Mouse (Mus musculus): ENCODE results near the gene Cnnm2. TPM values are rescaled to one million over a fixed set of nuclear protein-coding genes. Genes with fewer than 3 reads are reported as not detected.
A peak's percentile ranks its signal among the peaks of the same experiment; 100 is the strongest.

Gene Cnnm2
- total RNA-seq, 1 experiment = 43.2 TPM

DNA sequence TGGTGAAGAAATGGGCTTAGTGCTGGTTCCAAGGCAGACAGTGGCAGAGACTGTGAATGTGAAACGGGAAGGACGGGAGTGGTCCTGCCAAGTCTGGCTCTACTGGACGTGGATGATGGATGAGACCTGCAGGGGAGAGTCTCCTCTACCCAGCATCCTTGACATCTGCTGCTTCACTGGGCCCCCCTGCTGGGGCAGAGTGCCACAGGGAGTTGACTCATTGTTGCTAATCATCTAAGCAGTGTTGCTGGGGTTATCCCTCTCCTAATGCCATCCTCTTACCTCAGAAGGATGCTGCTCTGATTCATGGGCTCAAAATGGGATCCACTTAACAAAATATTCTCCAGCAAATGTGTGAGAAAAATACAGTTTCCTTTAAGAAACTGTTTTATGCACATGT, 67.6 kb downstream of the Cnnm2 start:
- TF ChIP-seq ZC3H11A (IDR thresholded peaks at IDR 0.05; ENCODE audit: borderline replicate concordance, low read depth, low read length) = no peak
- no peak for TF ChIP-seq MAFK (IDR thresholded peaks at IDR 0.05; ENCODE audit: insufficient read depth, low read depth, low read length)
- no peak for TF ChIP-seq CHD2 (IDR thresholded peaks at IDR 0.05; ENCODE audit: low read depth, low read length)
- TF ChIP-seq ZNF384 (IDR thresholded peaks at IDR 0.05; ENCODE audit: low read depth, low read length) = no peak
- TF ChIP-seq HCFC1 (IDR thresholded peaks at IDR 0.05; ENCODE audit: borderline replicate concordance, insufficient read depth, low read length) = no peak
- Histone ChIP-seq H3K9me3 (ENCODE audit: control insufficient read depth, insufficient read depth, low read depth, low read length) (no peaks in the 10 kb centered on the region), H3K9ac (ENCODE audit: insufficient read depth, low read depth, low read length, poor library complexity, severe bottlenecking) (no peak overlapping the region), H3K4me3 (ENCODE audit: insufficient read depth in 1 of 2, low read depth in 1 of 2, low read length in 2 of 2, poor library complexity in 1 of 2, severe bottlenecking in 1 of 2) (no peak overlapping the region), H3K36me3 (ENCODE audit: control insufficient read depth, insufficient read depth, low read length, poor library complexity, severe bottlenecking) (no peaks in the 10 kb centered on the region), H3K27ac (ENCODE audit: insufficient read depth, low read depth, low read length, poor library complexity, severe bottlenecking) (no peak overlapping the region), H3K4me1 (ENCODE audit: control insufficient read depth in 2 of 2, insufficient read depth in 2 of 2, low read length in 2 of 2, poor library complexity in 1 of 2) (peaks cover 13 to 34% of the 10 kb centered on the region in 2 experiments)
- DNase-seq (ENCODE audit: low read depth, low spot score) = no peak
- in situ Hi-C loops (cut with MboI; ENCODE audit: low sequenced_read_pairs in 2 of 2, unreplicated experiment in 2 of 2) = no loop called here

DNA sequence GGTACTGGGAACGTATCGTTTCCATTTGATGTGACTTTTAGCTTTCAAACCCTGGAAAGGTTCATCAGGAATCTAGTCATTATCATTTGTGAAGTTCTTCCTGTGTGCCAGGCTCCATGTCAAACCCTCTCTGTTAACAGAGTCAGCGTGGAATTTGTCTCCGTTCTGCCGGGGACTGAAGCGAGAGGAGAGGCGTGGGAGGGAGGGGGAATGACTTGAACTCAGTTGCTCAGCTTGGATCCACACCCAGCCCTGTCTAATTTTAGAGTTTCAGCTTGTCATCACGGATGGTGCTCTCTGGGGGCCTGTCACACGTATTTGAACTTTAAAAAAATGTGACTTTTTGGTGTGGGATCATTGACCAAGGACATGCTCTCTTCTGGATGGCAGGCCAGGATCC, 70.0 kb downstream of the Cnnm2 start:
- Histone ChIP-seq H3K27ac (ENCODE audit: insufficient read depth, low read depth, low read length, poor library complexity, severe bottlenecking) (no peak overlapping the region), H3K4me3 (ENCODE audit: insufficient read depth in 1 of 2, low read depth in 1 of 2, low read length in 2 of 2, poor library complexity in 1 of 2, severe bottlenecking in 1 of 2) (no peak overlapping the region), H3K36me3 (ENCODE audit: control insufficient read depth, insufficient read depth, low read length, poor library complexity, severe bottlenecking) (no peaks in the 10 kb centered on the region), H3K4me1 (ENCODE audit: control insufficient read depth in 2 of 2, insufficient read depth in 2 of 2, low read length in 2 of 2, poor library complexity in 1 of 2) (peaks cover 24 to 47% of the 10 kb centered on the region in 2 experiments), H3K9me3 (ENCODE audit: control insufficient read depth, insufficient read depth, low read depth, low read length) (no peaks in the 10 kb centered on the region), H3K9ac (ENCODE audit: insufficient read depth, low read depth, low read length, poor library complexity, severe bottlenecking) (no peak overlapping the region)
- in situ Hi-C loops (cut with MboI; ENCODE audit: low sequenced_read_pairs in 2 of 2, unreplicated experiment in 2 of 2) = no loop called here
- TF ChIP-seq MAFK (IDR thresholded peaks at IDR 0.05; ENCODE audit: insufficient read depth, low read depth, low read length) = no peak
- no peak for TF ChIP-seq HCFC1 (IDR thresholded peaks at IDR 0.05; ENCODE audit: borderline replicate concordance, insufficient read depth, low read length)
- no peak for DNase-seq (ENCODE audit: low read depth, low spot score)

- no peak for DNase-seq (ENCODE audit: low read depth, low spot score)
- no peak overlapping the region for H3K4me3 ChIP-seq (ENCODE audit: insufficient read depth in 1 of 2, low read depth in 1 of 2, low read length in 2 of 2, poor library complexity in 1 of 2, severe bottlenecking in 1 of 2)
- H3K9ac ChIP-seq (ENCODE audit: insufficient read depth, low read depth, low read length, poor library complexity, severe bottlenecking) = no peak overlapping the region; the same call in 1 of the 2 replicates
- H3K4me1 ChIP-seq (ENCODE audit: control insufficient read depth in 2 of 2, insufficient read depth in 2 of 2, low read length in 2 of 2, poor library complexity in 1 of 2) = peaks cover 30 to 46% of the 10 kb centered on the region in 2 experiments
- TF ChIP-seq ZNF384 (IDR thresholded peaks at IDR 0.05; ENCODE audit: low read depth, low read length) (no peak), HCFC1 (IDR thresholded peaks at IDR 0.05; ENCODE audit: borderline replicate concordance, insufficient read depth, low read length) (no peak)
- in situ Hi-C loops (cut with MboI; ENCODE audit: low sequenced_read_pairs in 2 of 2, unreplicated experiment in 2 of 2) = no loop called here
- H3K27ac ChIP-seq (ENCODE audit: insufficient read depth, low read depth, low read length, poor library complexity, severe bottlenecking) = peak overlapping the region; percentile 44; the same call in 1 of the 2 replicates
- no peaks in the 10 kb centered on the region for H3K9me3 ChIP-seq (ENCODE audit: control insufficient read depth, insufficient read depth, low read depth, low read length)
- no peaks in the 10 kb centered on the region for H3K36me3 ChIP-seq (ENCODE audit: control insufficient read depth, insufficient read depth, low read length, poor library complexity, severe bottlenecking)
These were observed 72.9 kb downstream of the Cnnm2 start for GRCm38 (mm10) chr19:46834301-46834700.

- Histone ChIP-seq H3K9ac (ENCODE audit: insufficient read depth, low read depth, low read length, poor library complexity, severe bottlenecking) (peak overlapping the region; percentile 22; the same call in 1 of the 2 replicates), H3K9me3 (ENCODE audit: control insufficient read depth, insufficient read depth, low read depth, low read length) (no peaks in the 10 kb centered on the region), H3K36me3 (ENCODE audit: control insufficient read depth, insufficient read depth, low read length, poor library complexity, severe bottlenecking) (no peaks in the 10 kb centered on the region), H3K4me3 (ENCODE audit: insufficient read depth in 1 of 2, low read depth in 1 of 2, low read length in 2 of 2, poor library complexity in 1 of 2, severe bottlenecking in 1 of 2) (peak overlapping the region in 1 of 2 experiments; percentile 19; a peak in 1 of 4 replicates), H3K27ac (ENCODE audit: insufficient read depth, low read depth, low read length, poor library complexity, severe bottlenecking) (peak overlapping the region; percentile 80), H3K4me1 (ENCODE audit: control insufficient read depth in 2 of 2, insufficient read depth in 2 of 2, low read length in 2 of 2, poor library complexity in 1 of 2) (peaks cover 30 to 54% of the 10 kb centered on the region in 2 experiments)
- DNase-seq (ENCODE audit: low read depth, low spot score) = no peak
- TF ChIP-seq HCFC1 (IDR thresholded peaks at IDR 0.05; ENCODE audit: borderline replicate concordance, insufficient read depth, low read length) = no peak
- TF ChIP-seq CHD2 (IDR thresholded peaks at IDR 0.05; ENCODE audit: low read depth, low read length) = no peak
- no peak for TF ChIP-seq ZC3H11A (IDR thresholded peaks at IDR 0.05; ENCODE audit: borderline replicate concordance, low read depth, low read length)
- TF ChIP-seq MAFK (IDR thresholded peaks at IDR 0.05; ENCODE audit: insufficient read depth, low read depth, low read length) = no peak
- TF ChIP-seq ZNF384 (IDR thresholded peaks at IDR 0.05; ENCODE audit: low read depth, low read length) = no peak
- in situ Hi-C loops (cut with MboI; ENCODE audit: low sequenced_read_pairs in 2 of 2, unreplicated experiment in 2 of 2) = no loop called here
These were observed 73.9 kb downstream of the Cnnm2 start for GRCm38 (mm10) chr19:46835339-46835738.

DNA sequence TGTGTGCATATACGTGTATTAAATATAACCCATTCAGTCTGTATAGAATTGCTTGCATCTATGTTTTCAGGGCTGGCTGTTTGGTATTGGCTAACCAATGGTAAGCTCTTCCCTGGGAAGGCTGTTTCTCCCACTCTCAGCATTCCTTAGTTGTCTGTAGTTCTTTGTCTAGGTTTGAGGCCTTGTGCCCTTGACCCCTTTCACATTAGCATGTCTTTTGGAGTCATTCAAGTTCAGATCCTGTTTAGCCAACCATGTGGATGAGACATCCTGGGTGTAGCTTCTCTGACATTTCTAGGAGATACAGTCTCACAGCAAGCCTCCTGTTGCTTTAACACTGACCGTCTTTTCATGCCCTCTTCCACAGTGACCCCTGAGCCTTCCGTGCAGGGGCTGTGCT, 74.7 kb downstream of the Cnnm2 start:
- H3K9ac ChIP-seq (ENCODE audit: insufficient read depth, low read depth, low read length, poor library complexity, severe bottlenecking) = peak overlapping the region; percentile 32; the same call in 1 of the 2 replicates

More for the DNA sequence above, 74.7 kb downstream of the Cnnm2 start:
- TF ChIP-seq MAFK (IDR thresholded peaks at IDR 0.05; ENCODE audit: insufficient read depth, low read depth, low read length) = 0 out of 2 replicates have a peak, but pooled peaks have one; percentile 32
- TF ChIP-seq ZNF384 (IDR thresholded peaks at IDR 0.05; ENCODE audit: low read depth, low read length) = no peak
- TF ChIP-seq CHD2 (IDR thresholded peaks at IDR 0.05; ENCODE audit: low read depth, low read length) = peak; percentile 67; the same call in 1 of the 2 replicates
- no peak for TF ChIP-seq HCFC1 (IDR thresholded peaks at IDR 0.05; ENCODE audit: borderline replicate concordance, insufficient read depth, low read length)
- no peak for TF ChIP-seq ZC3H11A (IDR thresholded peaks at IDR 0.05; ENCODE audit: borderline replicate concordance, low read depth, low read length)
- H3K27ac ChIP-seq (ENCODE audit: insufficient read depth, low read depth, low read length, poor library complexity, severe bottlenecking) = peak overlapping the region; percentile 86
- in situ Hi-C loops (cut with MboI; ENCODE audit: low sequenced_read_pairs in 2 of 2, unreplicated experiment in 2 of 2) = no loop called here
- no peaks in the 10 kb centered on the region for H3K36me3 ChIP-seq (ENCODE audit: control insufficient read depth, insufficient read depth, low read length, poor library complexity, severe bottlenecking)
- peaks cover 28 to 49% of the 10 kb centered on the region in 2 experiments for H3K4me1 ChIP-seq (ENCODE audit: control insufficient read depth in 2 of 2, insufficient read depth in 2 of 2, low read length in 2 of 2, poor library complexity in 1 of 2)
- H3K4me3 ChIP-seq (ENCODE audit: insufficient read depth in 1 of 2, low read depth in 1 of 2, low read length in 2 of 2, poor library complexity in 1 of 2, severe bottlenecking in 1 of 2) = peak overlapping the region; percentile 13 to 18; a peak in 2 of 4 replicates
- peak; percentile 73 for DNase-seq (ENCODE audit: low read depth, low spot score)
- H3K9me3 ChIP-seq (ENCODE audit: control insufficient read depth, insufficient read depth, low read depth, low read length) = no peaks in the 10 kb centered on the region

All from ES-E14 (cell line).